Mouse (Mus musculus) effector memory CD4-positive, alpha-beta T cell, adult 5 months (primary cell): ENCODE measurements around the gene Olfr1459. TPM values are rescaled to one million over a fixed set of nuclear protein-coding genes. Genes with fewer than 3 reads are reported as not detected.

Source experiments
- polyA plus RNA-seq: library from polyadenylated mRNA; unstranded; fragments of 100-300 nt; shearing (Covaris generic); gene quantifications from one replicate; pipeline ENCODE4 v1.2.1, GENCODE M21; 2017

The Olfr1459 gene
- polyA plus RNA-seq = not detected

GRCm38 (mm10) chr19:13149449-13149848, at the start of gene Olfr1459:
Gene Olfr1459 (minus strand): TSS chr19:13149549.

GRCm38 (mm10) chr19:13185434-13185833, 36.1 kb upstream of the Olfr1459 start, which contains the start of gene Olfr1462:
Gene Olfr1462 (plus strand): TSS chr19:13185734.

GRCm38 (mm10) chr19:13162700-13163099, 13.4 kb upstream of the Olfr1459 start, which contains the start of gene Olfr1461:
Gene Olfr1461 (plus strand): TSS chr19:13163000.

GRCm38 (mm10) chr19:13106675-13107074, 42.7 kb downstream of the Olfr1459 start, which contains the start of gene Olfr1458:
Gene Olfr1458 (minus strand): TSS chr19:13106775.

GRCm38 (mm10) chr19:13097791-13098190, 51.6 kb downstream of the Olfr1459 start, which contains the start of gene Olfr1457:
Gene Olfr1457 (minus strand): TSS chr19:13097891.

Other genes starting within 250 kb of the Olfr1459 start
- gene Olfr1447, start 245.8 kb downstream of the Olfr1459 start, polyA plus RNA-seq = not detected
- gene Olfr1448, start 225.1 kb downstream of the Olfr1459 start, polyA plus RNA-seq = not detected
- not detected for gene Olfr1449, start 218.7 kb downstream of the Olfr1459 start, polyA plus RNA-seq
- gene Olfr1450, start 199.3 kb downstream of the Olfr1459 start, polyA plus RNA-seq = not detected
- not detected for gene Olfr1451, start 154.5 kb downstream of the Olfr1459 start, polyA plus RNA-seq
- gene Olfr1453, start 121.2 kb downstream of the Olfr1459 start, polyA plus RNA-seq = not detected
- not detected for gene Olfr1454, start 88.9 kb downstream of the Olfr1459 start, polyA plus RNA-seq
- 0.15 TPM for gene Olfr1457, start 51.7 kb downstream of the Olfr1459 start, polyA plus RNA-seq
- gene Olfr1458, start 42.8 kb downstream of the Olfr1459 start, polyA plus RNA-seq = not detected
- gene Olfr1461, start 13.5 kb upstream of the Olfr1459 start, polyA plus RNA-seq = not detected
- not detected for gene Olfr1462, start 36.2 kb upstream of the Olfr1459 start, polyA plus RNA-seq
- gene Olfr1463, start 81.8 kb upstream of the Olfr1459 start, polyA plus RNA-seq = not detected
- not detected for gene Olfr1465, start 166.0 kb upstream of the Olfr1459 start, polyA plus RNA-seq
- not detected for gene Olfr1466, start 189.3 kb upstream of the Olfr1459 start, polyA plus RNA-seq
- 0.14 TPM for gene Olfr1467, start 212.7 kb upstream of the Olfr1459 start, polyA plus RNA-seq